Mouse (Mus musculus) fat pad, adult 2 months (tissue): ENCODE data around the gene Heca.
"Not testable (repeated sequence)": the region's sequence is repeated elsewhere in the genome, so short reads cannot be mapped to it uniquely, and the experiment has no call there.

Experiments
- DNase-seq: peaks from one replicate; pipeline ENCODE4 v3.0.0-alpha.2; 2011; ENCODE audit warnings: low read depth, low spot score; ENCODE audit errors: extremely low read depth

The Heca gene

GRCm38 (mm10) chr10:17947960-17948730, at the start of gene Heca:
Gene Heca (minus strand): TSS chr10:17948067.
- no peak for DNase-seq

- DNase-seq, result no peak
Measured at GRCm38 (mm10) chr10:17990576-17990975, 42.7 kb upstream of the Heca start.

GRCm38 (mm10) chr10:17989136-17989535, 41.3 kb upstream of the Heca start:
- DNase-seq, result no peak

- no peak for DNase-seq
Measured at GRCm38 (mm10) chr10:17987823-17988423, 40.1 kb upstream of the Heca start.

DNA sequence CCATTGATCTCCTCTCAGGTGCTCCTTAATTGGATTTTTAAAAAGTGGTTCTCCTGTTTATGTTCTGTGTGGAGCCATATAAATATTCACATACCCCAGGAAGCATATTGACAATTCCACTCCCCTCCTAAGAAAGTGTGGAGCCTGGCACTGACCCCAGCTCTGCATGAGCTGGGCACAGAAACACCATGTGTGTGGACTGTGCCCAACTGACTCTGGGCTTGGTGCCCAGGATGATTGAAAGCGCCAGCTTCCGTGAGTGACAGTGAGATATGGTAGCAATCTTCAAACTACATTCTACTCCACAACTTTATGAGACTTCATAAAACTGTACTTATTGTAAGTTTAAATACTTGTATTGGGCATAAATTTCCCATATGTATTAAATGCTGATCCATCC, 35.4 kb upstream of the Heca start:
- DNase-seq, result no peak

GRCm38 (mm10) chr10:17966090-17966489, 18.2 kb upstream of the Heca start:
- DNase-seq, result no peak

GRCm38 (mm10) chr10:17950761-17951160, 2.9 kb upstream of the Heca start:
- DNase-seq, result no peak

DNA sequence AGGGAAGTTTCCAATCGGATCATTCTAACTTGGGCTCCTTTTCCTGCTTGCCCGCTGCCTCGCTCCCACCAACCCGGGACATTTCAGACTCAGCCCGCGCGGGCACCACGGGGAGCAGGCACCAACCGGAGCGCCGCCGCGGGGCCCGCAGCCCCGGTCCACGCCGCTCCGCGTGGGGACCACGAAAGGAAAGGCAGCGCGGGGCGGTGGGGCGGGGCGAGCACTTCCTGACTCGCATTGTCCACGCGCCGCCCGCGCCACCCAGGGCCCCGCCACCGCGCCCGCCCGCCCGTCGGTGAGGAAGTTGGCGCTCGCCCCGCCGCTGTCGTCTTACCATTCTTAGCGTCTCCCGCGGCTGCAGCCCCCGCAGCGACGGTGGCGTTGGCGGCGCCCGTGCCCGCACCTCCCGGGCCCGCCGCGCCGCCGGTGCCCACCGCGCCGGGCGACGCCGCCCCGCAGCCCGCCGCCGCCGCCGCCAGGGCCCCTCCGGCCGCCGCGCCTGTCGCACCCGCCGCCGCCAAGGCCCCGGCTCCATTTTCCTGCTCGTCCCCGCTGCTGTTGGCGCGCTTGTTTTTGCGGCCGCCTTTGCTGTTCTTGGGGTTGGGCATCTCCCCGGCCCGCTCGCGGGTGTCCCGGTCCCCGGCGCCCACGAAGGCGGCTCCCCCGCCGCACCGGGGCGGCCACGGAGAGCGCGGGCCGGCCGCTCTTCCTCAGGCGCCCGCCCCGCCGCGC, 526 bp downstream of the Heca start:
- no peak for DNase-seq

DNA sequence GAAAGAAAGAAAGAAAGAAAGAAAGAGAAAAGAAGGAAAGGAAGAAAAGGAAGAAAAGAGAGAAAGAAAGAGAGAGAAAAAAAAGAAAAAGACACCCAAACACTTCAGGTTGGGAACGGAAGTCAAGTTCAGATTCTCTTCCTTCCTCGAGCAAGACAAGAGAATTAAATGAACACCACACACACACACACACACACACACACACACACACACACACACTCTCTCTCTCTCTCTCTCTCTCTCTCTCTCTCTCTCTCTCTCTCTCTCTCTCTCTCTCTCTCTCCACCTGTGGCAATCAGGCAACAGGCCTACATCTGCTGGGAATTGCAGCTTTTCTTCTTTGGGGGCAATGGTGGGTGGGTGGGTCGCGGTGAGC, 1.1 kb downstream of the Heca start:
- not testable (repeated sequence) for DNase-seq

DNA sequence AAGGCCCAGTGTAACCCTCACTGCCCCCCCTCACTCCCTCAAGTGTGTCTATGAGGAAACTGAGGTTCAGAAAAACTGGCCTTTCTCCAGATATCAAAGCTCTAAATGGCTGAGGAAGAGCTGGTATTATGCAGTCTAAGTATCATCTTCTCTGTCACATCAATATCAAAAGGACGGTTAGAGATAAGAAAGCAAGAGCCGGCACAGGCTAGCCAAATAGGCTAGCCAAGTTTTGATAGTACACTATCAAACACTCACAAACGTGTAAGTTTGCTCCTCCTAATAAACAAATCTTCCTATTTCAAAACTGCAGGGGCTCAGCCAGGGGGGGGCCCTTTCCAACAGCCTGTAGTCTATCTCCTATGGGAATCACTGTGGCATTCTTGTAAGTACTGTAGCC, 1.8 kb downstream of the Heca start:
- no peak for DNase-seq

DNA sequence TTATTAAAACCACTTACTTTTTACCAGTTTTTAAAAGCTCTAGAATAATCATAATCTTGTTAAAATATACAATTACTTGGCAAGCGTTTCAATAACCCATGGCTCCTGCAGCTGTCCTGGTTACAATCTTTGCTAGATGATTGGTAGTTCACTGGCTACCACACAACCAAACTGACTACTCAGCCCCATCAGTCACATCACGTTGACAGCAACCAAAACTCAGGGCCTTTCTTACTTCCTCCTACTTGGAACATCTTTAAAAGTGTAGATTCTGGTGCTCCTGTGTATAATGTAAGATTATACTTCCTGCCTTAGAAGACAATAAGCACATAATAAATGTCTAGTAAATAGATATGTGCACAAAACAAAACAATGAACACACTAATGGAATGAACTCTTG, 14.2 kb downstream of the Heca start:
- DNase-seq, result no peak

DNA sequence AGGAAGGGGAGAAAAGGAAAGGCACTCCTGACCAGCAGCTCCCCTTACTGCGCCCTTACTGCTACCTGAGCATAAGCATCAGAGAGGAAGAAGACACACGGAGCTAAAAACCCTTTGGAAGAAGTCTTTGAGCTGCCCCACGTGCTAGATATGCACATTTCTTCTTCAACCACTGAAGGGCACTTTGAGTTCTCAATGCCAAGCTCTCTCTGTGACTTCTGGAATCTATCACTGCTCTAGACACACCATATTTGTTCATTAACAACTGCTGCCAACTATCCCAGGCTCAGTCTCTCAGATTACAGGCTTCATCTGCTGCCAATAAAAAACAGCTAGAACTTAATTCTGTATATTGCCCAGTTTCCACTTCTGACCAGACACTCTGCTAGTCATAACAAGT, 15.7 kb downstream of the Heca start:
- no peak for DNase-seq

- DNase-seq, result no peak
Measured at GRCm38 (mm10) chr10:17931157-17931556, 16.7 kb downstream of the Heca start.

GRCm38 (mm10) chr10:17930445-17931083, 17.3 kb downstream of the Heca start:
- DNase-seq, result no peak

DNA sequence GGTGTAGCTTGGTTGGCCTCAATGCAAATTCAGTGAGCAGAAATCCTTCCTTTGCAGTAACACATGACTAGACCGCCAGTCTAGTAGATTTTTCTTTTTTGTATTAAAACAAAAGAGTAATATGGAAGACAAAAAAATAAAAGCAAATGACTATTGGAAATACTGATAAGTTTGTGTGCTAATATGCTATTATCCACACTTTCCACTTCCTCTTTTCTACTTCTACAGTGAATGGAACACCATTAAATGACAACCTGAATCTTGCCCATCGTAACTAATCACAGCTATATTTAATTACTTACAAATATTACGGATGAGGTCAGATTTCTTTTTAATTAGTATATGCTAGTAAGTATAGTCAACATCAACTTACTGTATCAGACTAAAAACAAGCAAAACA, 22.7 kb downstream of the Heca start:
- no peak for DNase-seq

- DNase-seq, result no peak
Measured at GRCm38 (mm10) chr10:17924166-17924565, 23.7 kb downstream of the Heca start.

DNA sequence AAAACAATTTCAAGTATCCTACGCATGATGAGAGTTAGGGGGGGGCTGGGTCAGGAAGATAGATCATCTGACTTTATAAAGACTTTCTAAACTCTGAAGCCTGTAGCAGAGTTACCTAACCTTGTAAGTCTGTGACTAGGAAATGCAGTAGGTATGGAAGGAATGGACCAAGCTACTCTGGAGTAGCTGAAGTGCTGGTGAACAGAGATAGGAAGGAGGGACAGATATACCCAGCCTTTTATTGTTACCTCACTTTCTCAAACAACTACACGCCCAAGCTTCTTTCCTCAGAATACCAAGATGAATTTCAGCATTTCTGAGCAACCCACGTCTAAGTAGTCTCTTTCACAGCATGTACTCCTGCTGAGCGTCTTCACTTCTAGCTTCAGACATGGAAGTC, 26.5 kb downstream of the Heca start:
- no peak for DNase-seq

DNA sequence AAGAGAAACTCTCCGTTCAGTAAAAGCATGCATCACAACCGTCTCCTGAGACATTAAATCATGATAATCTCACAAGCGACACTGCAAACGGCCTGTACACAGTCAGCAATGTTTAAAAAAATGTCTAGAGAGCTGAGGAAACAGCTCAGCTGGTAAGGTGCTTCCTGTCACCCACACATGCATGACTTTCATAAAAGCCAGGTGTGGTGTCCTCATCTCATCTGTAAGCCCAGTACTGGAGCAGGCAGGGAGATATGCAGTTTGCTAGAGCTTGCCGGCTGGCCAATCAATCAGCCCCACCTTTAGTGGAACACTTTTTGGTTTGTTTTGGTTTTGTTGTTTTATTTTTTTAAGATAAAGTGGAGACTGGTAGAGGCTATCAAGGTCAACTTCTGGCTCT, 27.9 kb downstream of the Heca start:
- DNase-seq, result no peak

DNA sequence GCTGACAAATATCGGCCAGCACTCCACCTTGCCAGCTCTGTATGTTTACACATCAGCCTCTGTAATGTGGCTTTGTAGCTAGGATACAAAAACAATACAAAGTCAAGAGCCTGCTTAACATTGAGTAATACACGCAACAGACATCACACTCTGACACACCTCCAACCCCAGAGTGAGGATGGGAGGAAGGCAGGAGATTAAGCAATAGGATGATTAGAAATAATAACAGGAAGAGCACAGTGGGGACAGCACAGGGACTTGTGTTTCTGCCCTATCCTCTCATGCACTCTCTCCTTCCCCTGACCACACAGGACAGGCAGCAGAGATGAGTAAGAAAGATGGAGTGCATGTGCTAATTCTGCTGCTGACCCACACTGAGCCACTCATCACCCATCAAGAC, 28.8 kb downstream of the Heca start:
- DNase-seq, result peak; percentile 43

GRCm38 (mm10) chr10:17908731-17909130, 39.1 kb downstream of the Heca start:
- no peak for DNase-seq

- not testable (repeated sequence) for DNase-seq
Measured at GRCm38 (mm10) chr10:17906405-17906804, 41.5 kb downstream of the Heca start.

- DNase-seq, result no peak
Measured at GRCm38 (mm10) chr10:17903449-17903848, 44.4 kb downstream of the Heca start.
